Mouse (Mus musculus): Measurements from ENCODE around the gene Cd300lg. TPM values are rescaled to one million over a fixed set of nuclear protein-coding genes. Genes with fewer than 3 reads are reported as not detected.

The Cd300lg gene
- 11.4 TPM for polyA plus RNA-seq (2014; fragmentation: Illumina TruSeq; extraction: RNeasy Lipid Tissue Mini Kit (QIAGEN cat#74804); ENCODE audit: insufficient read depth, low read depth, low replicate concordance)

GRCm38 (mm10) chr11:102041350-102041949 is at the start of gene Cd300lg:
TSS of gene Cd300lg (plus strand) at chr11:102041509.

GRCm38 (mm10) chr11:102028087-102028816 is 13.1 kb upstream of the Cd300lg start, which contains the start of gene Mpp3:
TSS of gene Mpp3 (minus strand) at chr11:102028461.

GRCm38 (mm10) chr11:102087931-102088898 is 46.9 kb downstream of the Cd300lg start, which contains the start of gene Mpp2:
TSS of gene Mpp2 (minus strand) at chr11:102088515.

GRCm38 (mm10) chr11:102101219-102101618 is 59.9 kb downstream of the Cd300lg start, which contains the start of gene Ppy:
TSS of gene Ppy (minus strand) at chr11:102101319.

Other genes starting within 250 kb of the Cd300lg start
- 11.6 TPM for gene Meox1, start 147.1 kb upstream of the Cd300lg start, polyA plus RNA-seq (2014; fragmentation: Illumina TruSeq; extraction: RNeasy Lipid Tissue Mini Kit (QIAGEN cat#74804); ENCODE audit: insufficient read depth, low read depth, low replicate concordance)
- 1.8 TPM for gene Sost, start 74.5 kb upstream of the Cd300lg start, polyA plus RNA-seq (2014; fragmentation: Illumina TruSeq; extraction: RNeasy Lipid Tissue Mini Kit (QIAGEN cat#74804); ENCODE audit: insufficient read depth, low read depth, low replicate concordance)
- not detected for gene Cfap97d1, start 57.2 kb upstream of the Cd300lg start, polyA plus RNA-seq (2014; fragmentation: Illumina TruSeq; extraction: RNeasy Lipid Tissue Mini Kit (QIAGEN cat#74804); ENCODE audit: insufficient read depth, low read depth, low replicate concordance)
- gene Dusp3, start 54.5 kb upstream of the Cd300lg start, polyA plus RNA-seq (2014; fragmentation: Illumina TruSeq; extraction: RNeasy Lipid Tissue Mini Kit (QIAGEN cat#74804); ENCODE audit: insufficient read depth, low read depth, low replicate concordance) = 73.3 TPM
- 1.9 TPM for gene Mpp3, start 13.0 kb upstream of the Cd300lg start, polyA plus RNA-seq (2014; fragmentation: Illumina TruSeq; extraction: RNeasy Lipid Tissue Mini Kit (QIAGEN cat#74804); ENCODE audit: insufficient read depth, low read depth, low replicate concordance)
- gene Mpp2, start 47.0 kb downstream of the Cd300lg start, polyA plus RNA-seq (2014; fragmentation: Illumina TruSeq; extraction: RNeasy Lipid Tissue Mini Kit (QIAGEN cat#74804); ENCODE audit: insufficient read depth, low read depth, low replicate concordance) = 3.7 TPM
- gene Ppy, start 59.8 kb downstream of the Cd300lg start, polyA plus RNA-seq (2014; fragmentation: Illumina TruSeq; extraction: RNeasy Lipid Tissue Mini Kit (QIAGEN cat#74804); ENCODE audit: insufficient read depth, low read depth, low replicate concordance) = 2.6 TPM
- gene Pyy, start 66.3 kb downstream of the Cd300lg start, polyA plus RNA-seq (2014; fragmentation: Illumina TruSeq; extraction: RNeasy Lipid Tissue Mini Kit (QIAGEN cat#74804); ENCODE audit: insufficient read depth, low read depth, low replicate concordance) = not detected
- not detected for gene Nags, start 104.0 kb downstream of the Cd300lg start, polyA plus RNA-seq (2014; fragmentation: Illumina TruSeq; extraction: RNeasy Lipid Tissue Mini Kit (QIAGEN cat#74804); ENCODE audit: insufficient read depth, low read depth, low replicate concordance)
- gene Tmem101, start 114.9 kb downstream of the Cd300lg start, polyA plus RNA-seq (2014; fragmentation: Illumina TruSeq; extraction: RNeasy Lipid Tissue Mini Kit (QIAGEN cat#74804); ENCODE audit: insufficient read depth, low read depth, low replicate concordance) = 11.7 TPM
- gene Lsm12, start 143.8 kb downstream of the Cd300lg start, polyA plus RNA-seq (2014; fragmentation: Illumina TruSeq; extraction: RNeasy Lipid Tissue Mini Kit (QIAGEN cat#74804); ENCODE audit: insufficient read depth, low read depth, low replicate concordance) = 14.7 TPM
- gene G6pc3, start 148.1 kb downstream of the Cd300lg start, polyA plus RNA-seq (2014; fragmentation: Illumina TruSeq; extraction: RNeasy Lipid Tissue Mini Kit (QIAGEN cat#74804); ENCODE audit: insufficient read depth, low read depth, low replicate concordance) = 23.3 TPM
- 49.2 TPM for gene Hdac5, start 188.7 kb downstream of the Cd300lg start, polyA plus RNA-seq (2014; fragmentation: Illumina TruSeq; extraction: RNeasy Lipid Tissue Mini Kit (QIAGEN cat#74804); ENCODE audit: insufficient read depth, low read depth, low replicate concordance)
- gene BC030867, start 207.4 kb downstream of the Cd300lg start, polyA plus RNA-seq (2014; fragmentation: Illumina TruSeq; extraction: RNeasy Lipid Tissue Mini Kit (QIAGEN cat#74804); ENCODE audit: insufficient read depth, low read depth, low replicate concordance) = not detected
- gene Asb16, start 227.2 kb downstream of the Cd300lg start, polyA plus RNA-seq (2014; fragmentation: Illumina TruSeq; extraction: RNeasy Lipid Tissue Mini Kit (QIAGEN cat#74804); ENCODE audit: insufficient read depth, low read depth, low replicate concordance) = not detected
- gene Tmub2, start 243.4 kb downstream of the Cd300lg start, polyA plus RNA-seq (2014; fragmentation: Illumina TruSeq; extraction: RNeasy Lipid Tissue Mini Kit (QIAGEN cat#74804); ENCODE audit: insufficient read depth, low read depth, low replicate concordance) = 29.4 TPM